Mouse (Mus musculus) G1E-ER4 (cell line): ENCODE measurements around the gene Il12rb1. TPM values are rescaled to one million over a fixed set of nuclear protein-coding genes. Genes with fewer than 3 reads are reported as not detected.
A peak's percentile ranks its signal among the peaks of the same experiment; 100 is the strongest.

ENCODE experiments used
- GATA1 ChIP-seq: IDR thresholded peaks from one replicate; pipeline ENCODE4 v1.8.0; 2012; ENCODE audit warnings: low read length, inconsistent platforms
- polyA plus RNA-seq: library from polyadenylated mRNA; stranded (reverse); fragments of >175 nt; gene quantifications from 2 replicates; pipeline ENCODE4 v1.2.3, GENCODE M21; 2012

Gene Il12rb1
- 5.2 and 5.3 TPM in 2 replicates for polyA plus RNA-seq

DNA sequence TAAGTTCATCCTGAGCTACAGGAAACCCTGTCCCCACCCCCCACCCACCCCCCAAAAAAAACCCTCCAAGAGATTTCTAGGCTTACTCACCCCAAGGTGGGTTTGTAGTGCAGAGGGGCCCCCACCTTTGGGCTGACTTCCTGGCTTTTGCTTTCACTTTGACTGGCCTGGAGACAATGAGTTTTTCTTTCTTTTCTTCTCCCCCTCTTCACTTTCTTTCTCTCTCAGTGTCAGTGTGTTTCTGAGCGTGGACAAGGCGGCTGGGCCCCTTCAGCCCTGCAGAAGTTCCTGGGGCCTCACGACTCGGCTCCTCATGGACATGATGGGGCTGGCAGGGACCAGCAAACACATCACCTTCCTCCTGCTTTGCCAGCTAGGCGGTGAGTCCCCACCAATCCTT lies at the start of gene Il12rb1:
Gene Il12rb1, plus strand, starts transcription at position 211 of the 400 bp plus-strand sequence.
- TF ChIP-seq GATA1 = no peak

DNA sequence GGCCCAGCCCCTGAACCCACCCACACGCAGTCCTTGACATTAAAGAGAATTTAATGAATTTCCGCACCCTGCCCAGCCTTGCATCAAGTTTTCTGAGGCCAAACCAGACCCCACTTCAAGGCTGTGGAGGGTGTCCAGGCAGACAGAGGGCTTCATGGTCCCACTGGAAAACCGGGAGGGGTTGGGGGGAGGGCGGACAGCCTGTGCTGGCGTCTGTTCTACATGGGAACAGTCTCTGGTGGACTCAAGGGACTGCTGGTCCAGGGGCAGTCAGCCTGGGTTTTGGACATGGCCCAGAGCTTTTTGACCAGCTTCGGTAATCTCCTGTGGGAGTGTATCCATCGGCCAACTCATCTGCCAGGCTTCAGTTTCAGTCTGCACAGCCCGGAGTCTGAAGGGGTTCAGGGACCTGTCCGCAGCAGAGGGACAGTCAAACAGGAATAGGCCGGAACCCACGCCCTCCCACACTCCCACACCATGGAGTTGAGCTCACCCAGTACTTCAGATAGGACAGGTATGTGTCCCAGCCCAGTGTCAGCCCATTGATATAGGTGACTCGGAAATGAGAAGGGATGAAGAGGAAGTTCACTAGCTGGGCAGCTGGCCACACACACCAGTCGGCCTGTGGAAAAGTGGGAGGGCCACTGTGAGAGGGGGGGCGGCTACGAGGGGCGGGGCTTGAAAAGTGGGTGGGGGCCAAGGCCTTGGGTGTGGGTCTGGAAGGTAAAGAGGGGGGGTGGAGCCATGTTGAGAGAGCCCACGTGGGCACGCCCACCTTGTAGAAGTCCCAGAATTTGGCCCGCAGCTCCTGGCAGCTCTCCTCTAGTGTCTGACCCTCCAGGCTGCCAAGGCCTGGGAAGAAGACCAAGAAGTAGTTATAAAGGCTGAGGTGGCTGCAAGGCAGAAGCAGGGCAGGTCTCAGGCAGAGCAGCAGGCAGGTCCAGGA lies 49.4 kb upstream of the Il12rb1 start:
- TF ChIP-seq GATA1 = no peak

DNA sequence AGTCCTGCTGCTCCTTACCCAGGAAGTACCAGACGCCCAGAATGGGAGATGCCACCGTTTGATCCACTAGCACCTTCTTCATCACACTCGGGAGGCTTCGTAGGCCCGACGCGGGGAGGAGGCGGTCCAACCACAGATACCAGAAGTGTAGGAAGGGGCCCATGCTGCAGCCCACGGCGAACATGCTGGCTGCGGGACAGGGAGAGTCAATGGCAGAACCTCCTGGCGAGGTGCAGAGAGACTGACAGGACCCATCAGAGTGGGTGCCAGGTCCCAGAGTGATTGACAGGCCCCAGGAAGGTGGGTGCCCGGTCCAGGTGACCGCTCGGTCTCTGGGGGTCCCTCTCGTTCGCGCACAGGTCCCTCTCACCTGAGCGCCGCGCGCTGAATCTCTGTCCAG lies 47.9 kb upstream of the Il12rb1 start:
- TF ChIP-seq GATA1 = no peak

- TF ChIP-seq GATA1 = no peak
These were observed 47.4 kb upstream of the Il12rb1 start, which contains the start of gene Mpv17l2 for GRCm38 (mm10) chr8:70760775-70761406. Gene Mpv17l2, minus strand, starts transcription at chr8:70760946.

- no peak for TF ChIP-seq GATA1
These were observed 46.1 kb upstream of the Il12rb1 start for GRCm38 (mm10) chr8:70762118-70762517.

GRCm38 (mm10) chr8:70763354-70763753 lies 44.9 kb upstream of the Il12rb1 start:
- no peak for TF ChIP-seq GATA1

- peak; percentile 58 for TF ChIP-seq GATA1
These were observed 44.2 kb upstream of the Il12rb1 start for GRCm38 (mm10) chr8:70764026-70764425.

- no peak for TF ChIP-seq GATA1
These were observed 43.6 kb upstream of the Il12rb1 start for GRCm38 (mm10) chr8:70764676-70765075.

DNA sequence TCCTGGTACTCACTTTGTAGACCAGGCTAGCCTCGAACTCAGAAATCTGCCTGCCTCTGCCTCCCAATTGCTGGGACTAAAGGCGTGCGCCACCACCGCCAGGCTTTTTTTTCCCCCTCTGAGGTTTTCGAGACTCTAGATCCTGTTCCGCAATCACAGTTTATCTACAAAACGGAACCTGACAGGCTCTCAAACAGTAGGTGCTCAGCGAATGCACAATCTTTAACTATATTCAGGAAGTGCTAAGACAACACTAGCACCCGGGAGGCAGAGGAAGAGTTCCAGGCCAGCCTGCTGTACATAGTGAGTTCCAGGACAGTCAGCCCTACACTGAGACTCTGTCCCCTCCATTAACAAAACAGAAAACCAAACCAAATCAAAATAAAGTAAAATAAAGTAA lies 42.9 kb upstream of the Il12rb1 start:
- no peak for TF ChIP-seq GATA1

- no peak for TF ChIP-seq GATA1
These were observed 42.2 kb upstream of the Il12rb1 start for GRCm38 (mm10) chr8:70765838-70766570.

DNA sequence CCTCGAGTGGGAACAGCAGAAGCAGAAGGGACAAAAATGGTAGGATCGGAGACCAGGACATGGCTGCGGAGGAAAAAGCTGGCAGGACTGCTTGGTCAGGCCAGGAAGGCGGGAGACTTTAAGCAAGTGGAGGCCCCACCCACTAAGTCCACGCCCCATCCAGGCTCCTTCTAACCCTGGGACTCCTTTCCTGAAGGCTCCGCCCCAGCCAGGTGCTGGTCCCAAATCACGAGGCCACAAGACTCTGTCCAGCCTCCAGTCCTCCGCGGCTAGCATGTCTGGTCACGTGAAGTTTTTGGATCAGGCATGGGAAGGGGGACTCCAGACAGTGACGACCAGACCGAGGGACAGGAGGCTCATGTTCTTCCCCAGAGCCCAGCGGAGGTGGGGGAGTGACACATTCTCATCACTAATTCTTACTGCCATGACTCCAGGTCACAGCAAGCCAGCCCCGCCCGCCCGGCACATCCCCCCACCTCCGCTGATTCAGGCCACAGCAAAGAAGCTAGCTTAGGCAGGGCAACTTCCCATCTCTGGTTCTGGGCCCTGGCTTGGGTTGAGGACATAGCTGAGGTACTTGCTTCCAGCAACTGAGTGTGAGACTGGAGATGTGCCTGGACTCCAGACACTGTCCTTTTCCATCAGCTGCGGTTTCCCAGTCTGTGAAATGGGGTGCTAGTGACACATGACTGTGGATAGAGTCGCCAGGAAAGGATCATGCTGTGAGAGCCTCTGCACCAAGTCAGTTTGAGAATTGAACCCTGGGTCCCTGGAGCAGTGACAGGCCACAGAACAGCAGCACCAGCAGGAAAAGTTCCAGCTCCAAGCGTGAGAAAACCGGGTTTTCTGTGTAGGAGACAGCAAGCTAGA lies 41.4 kb upstream of the Il12rb1 start:
- TF ChIP-seq GATA1 = no peak

- TF ChIP-seq GATA1 = no peak
These were observed 40.7 kb upstream of the Il12rb1 start for GRCm38 (mm10) chr8:70767503-70767902.

GRCm38 (mm10) chr8:70768231-70768776 lies 39.9 kb upstream of the Il12rb1 start:
- no peak for TF ChIP-seq GATA1

DNA sequence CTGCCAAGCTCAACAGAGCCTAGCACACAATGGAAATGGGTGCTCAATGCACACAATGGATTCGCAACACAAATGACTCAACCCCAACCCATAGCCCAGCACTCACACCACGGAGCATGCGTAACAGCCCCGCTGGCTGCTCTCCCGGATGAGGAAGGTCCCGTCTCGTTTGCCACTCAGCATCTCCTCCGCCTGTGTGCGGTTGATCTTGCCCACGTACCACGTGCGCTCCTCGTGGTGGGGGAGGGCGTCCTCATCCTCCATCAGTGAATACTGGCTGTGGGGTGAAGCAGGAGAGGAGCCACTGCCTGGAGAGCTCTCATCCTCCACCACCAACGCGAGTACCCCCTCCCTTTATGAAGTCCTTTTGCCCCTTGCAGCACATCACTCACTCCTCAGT lies 39.3 kb upstream of the Il12rb1 start:
- TF ChIP-seq GATA1 = no peak

DNA sequence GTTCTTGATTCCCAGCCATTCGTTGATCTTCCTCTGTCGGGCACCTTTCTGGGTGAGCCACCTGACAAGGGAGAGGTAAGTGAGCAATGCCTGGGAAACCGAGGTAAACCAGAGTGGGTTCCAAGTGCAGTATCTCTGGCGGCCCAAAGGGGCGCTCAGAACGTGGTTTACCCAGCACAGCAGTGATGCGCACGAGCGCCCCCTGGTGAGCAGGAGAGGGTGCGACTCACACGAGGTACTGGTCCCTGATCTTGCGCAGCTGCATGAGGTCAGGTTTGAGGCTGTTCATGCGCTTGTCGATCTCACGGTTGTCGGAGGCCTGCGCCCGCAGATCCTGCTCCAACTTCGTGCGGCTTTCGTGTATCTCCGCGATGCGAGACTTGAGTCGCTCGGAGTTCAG lies 38.9 kb upstream of the Il12rb1 start:
- TF ChIP-seq GATA1 = no peak
